Mouse (Mus musculus) left cerebral cortex, postnatal 36 days (tissue): ENCODE data around the gene Krt6b. TPM values are rescaled to one million over a fixed set of nuclear protein-coding genes. Genes with fewer than 3 reads are reported as not detected.

Source experiments
- microRNA-seq: library from miRNA; unstranded; fragments of <30 nt; microRNA quantifications from one replicate; pipeline ENCODE4 v1.2.0, GENCODE M21; 2022
- total RNA-seq, 2 experiments: library from RNA; stranded (reverse); gene quantifications; 2 replicates each; pipeline ENCODE4 v1.2.3; 2021

The Krt6b gene
- total RNA-seq, 2 experiments from 2014 or later: not detected

Small RNA genes within 50 kb of the gene (microRNA-seq; reads per million reads assigned to microRNA genes)
- gene Gm44323 (not detected), gene Gm44342 (not detected), gene Gm44383 (not detected), gene Gm44479 (not detected)

Other genes with a start within 250 kb of the Krt6b start
- under 1 TPM in 1 of 2 experiments, not detected in 1; 0.37 TPM for gene Krt87, start 241.5 kb downstream of the Krt6b start, total RNA-seq
- gene Krt88, start 232.5 kb downstream of the Krt6b start, total RNA-seq: not detected
- not detected for gene Krt81, start 216.5 kb downstream of the Krt6b start, total RNA-seq
- not detected for gene Krt86, start 206.8 kb downstream of the Krt6b start, total RNA-seq
- gene Krt83, start 188.8 kb downstream of the Krt6b start, total RNA-seq: not detected
- not detected for gene Gm49425, start 163.0 kb downstream of the Krt6b start, total RNA-seq
- not detected for gene Krt84, start 147.5 kb downstream of the Krt6b start, total RNA-seq
- not detected for gene Krt82, start 129.6 kb downstream of the Krt6b start, total RNA-seq
- not detected for gene Krt90, start 117.3 kb downstream of the Krt6b start, total RNA-seq
- not detected for gene Krt75, start 106.4 kb downstream of the Krt6b start, total RNA-seq
- not detected for gene Gm5414, start 52.1 kb downstream of the Krt6b start, total RNA-seq
- gene Gm5478, start 32.9 kb downstream of the Krt6b start, total RNA-seq: not detected
- not detected for gene Krt6a, start 14.0 kb upstream of the Krt6b start, total RNA-seq
- gene Krt5, start 32.6 kb upstream of the Krt6b start, total RNA-seq: not detected
- not detected for gene Krt71, start 62.8 kb upstream of the Krt6b start, total RNA-seq
- not detected for gene Krt72, start 106.2 kb upstream of the Krt6b start, total RNA-seq
- 1 to 10 TPM; 1.5 to 1.6 TPM for gene Krt73, start 122.1 kb upstream of the Krt6b start, total RNA-seq
- under 1 TPM; 0.15 to 0.29 TPM for gene Krt2, start 137.9 kb upstream of the Krt6b start, total RNA-seq
- gene Krt1, start 170.5 kb upstream of the Krt6b start, total RNA-seq: 1 to 10 TPM; 1.7 to 1.8 TPM
- gene Krt77, start 189.4 kb upstream of the Krt6b start, total RNA-seq: 1 to 10 TPM; 8.8 to 9.8 TPM
- not detected for gene Krt76, start 212.6 kb upstream of the Krt6b start, total RNA-seq
- gene Krt4, start 244.4 kb upstream of the Krt6b start, total RNA-seq: not detected